Mouse (Mus musculus) cerebellum, adult 2 months (tissue): ENCODE data around the gene N4bp1. TPM values are rescaled to one million over a fixed set of nuclear protein-coding genes. Genes with fewer than 3 reads are reported as not detected.

ENCODE experiments used
- DNase-seq, 2 experiments: peaks; one replicate each; pipeline ENCODE4 v3.0.0; 2021
- H3K27ac ChIP-seq: fragments of 200-500 bp; 2 replicates; pipeline ENCODE4 v1.5.1; 2012; ENCODE audit warnings: low read length, control low read depth, inconsistent platforms; ENCODE audit not compliant: insufficient read depth
- H3K27me3 ChIP-seq: fragments of 200-500 bp; 2 replicates; pipeline ENCODE4 v1.6.1; 2012; ENCODE audit warnings: inconsistent platforms, mild to moderate bottlenecking, low read length, moderate library complexity; ENCODE audit not compliant: control insufficient read depth, insufficient read depth
- H3K4me1 ChIP-seq: fragments of 200-500 bp; 2 replicates; pipeline ENCODE4 v1.6.1; 2011; ENCODE audit warnings: low read length; ENCODE audit not compliant: control insufficient read depth, insufficient read depth
- H3K4me3 ChIP-seq: fragments of 200-500 bp; replicated peaks from 2 replicates; pipeline ENCODE3; 2011; ENCODE audit warnings: mild to moderate bottlenecking, low read depth, low read length, control low read depth; ENCODE audit not compliant: insufficient read depth
- CTCF ChIP-seq: fragments of 200-500 bp; IDR thresholded peaks from 2 replicates; pipeline ENCODE4 v1.5.1; 2011; ENCODE audit warnings: low read depth, mild to moderate bottlenecking, control low read depth, low read length, moderate library complexity, borderline replicate concordance; ENCODE audit not compliant: insufficient read depth
- POLR2A ChIP-seq: fragments of 200-500 bp; IDR thresholded peaks from 2 replicates; pipeline ENCODE4 v1.6.1; 2011; ENCODE audit warnings: low read length, control low read depth, borderline replicate concordance; ENCODE audit not compliant: insufficient read depth
- WGBS: fragments of 180-500 bp; shearing (Covaris S2); methylation state at CpG from one replicate; pipeline ENCODE4 v1.1.7; 2018; 5-methylcytosine and 5-hydroxymethylcytosine counted together
- polyA plus RNA-seq: library from polyadenylated mRNA; depleted of rRNA; stranded (reverse); fragments of >200 nt; gene quantifications from 2 replicates; pipeline ENCODE4 v1.2.3, GENCODE M21; 2012

The N4bp1 gene
- polyA plus RNA-seq, 1 experiment: 20.2 TPM

GRCm38 (mm10) chr8:86808239-86808638, 76.8 kb downstream of the N4bp1 start:
- no peak overlapping the region for H3K27ac ChIP-seq
- peak; percentile 69 for TF ChIP-seq CTCF
- TF ChIP-seq POLR2A: no peak
- H3K4me3 ChIP-seq: no peak overlapping the region
- no peaks in the 10 kb centered on the region for H3K27me3 ChIP-seq
- H3K4me1 ChIP-seq: no peaks in the 10 kb centered on the region
- 55% methylated on average over 5 of the region's 5 CpGs for WGBS
- peak; percentile 27 to 32 for DNase-seq

DNA sequence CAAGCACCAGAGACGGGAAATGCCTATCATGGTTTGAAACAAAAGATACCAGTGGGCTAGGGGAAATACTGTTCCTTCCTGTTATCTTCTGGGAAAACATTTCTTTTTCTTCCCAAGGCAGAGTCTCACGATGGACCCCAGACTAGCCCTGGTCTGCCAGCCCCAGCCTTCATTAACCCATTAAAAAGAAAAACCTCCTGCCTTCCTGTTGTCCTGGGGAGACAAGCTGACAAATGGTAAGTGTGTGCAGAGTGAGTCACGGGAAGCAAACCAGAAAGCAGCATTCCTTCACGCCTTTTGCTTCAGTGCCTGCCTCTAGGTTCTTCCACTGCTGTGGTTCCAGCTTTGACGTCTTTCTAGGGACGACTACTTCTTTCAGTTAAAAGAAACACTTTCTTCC, 83.1 kb downstream of the N4bp1 start:
- no peak for DNase-seq
- Histone ChIP-seq H3K27ac (no peak overlapping the region), H3K4me1 (no peaks in the 10 kb centered on the region), H3K27me3 (no peaks in the 10 kb centered on the region), H3K4me3 (no peak overlapping the region)
- no peak for TF ChIP-seq CTCF
- TF ChIP-seq POLR2A: no peak
- WGBS: 51% methylated on average over 6 of the region's 6 CpGs

DNA sequence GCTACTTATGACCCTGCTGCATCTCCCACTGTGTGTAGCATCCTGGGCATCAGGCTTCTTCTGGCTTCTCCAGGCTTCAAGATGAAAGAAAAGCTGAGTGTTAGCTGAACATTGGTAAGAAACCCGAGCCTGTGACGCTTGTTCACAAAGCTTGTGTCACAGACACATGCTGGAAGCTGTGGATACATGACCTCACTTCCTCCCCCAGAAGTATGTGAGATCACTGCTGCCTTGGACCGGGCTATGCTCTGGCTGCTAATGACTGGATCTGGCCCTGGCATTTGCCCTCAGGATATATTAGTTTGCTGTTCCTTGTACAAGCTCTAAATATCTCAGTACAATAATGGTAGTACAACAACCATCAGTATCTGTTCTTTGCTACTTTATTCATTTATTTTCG, 84.1 kb downstream of the N4bp1 start:
- DNase-seq: no peak
- Histone ChIP-seq H3K4me3 (no peak overlapping the region), H3K27me3 (no peaks in the 10 kb centered on the region), H3K4me1 (no peaks in the 10 kb centered on the region), H3K27ac (no peak overlapping the region)
- TF ChIP-seq POLR2A (no peak), CTCF (no peak)
- WGBS: 68% methylated on average over 4 of the region's 4 CpGs

DNA sequence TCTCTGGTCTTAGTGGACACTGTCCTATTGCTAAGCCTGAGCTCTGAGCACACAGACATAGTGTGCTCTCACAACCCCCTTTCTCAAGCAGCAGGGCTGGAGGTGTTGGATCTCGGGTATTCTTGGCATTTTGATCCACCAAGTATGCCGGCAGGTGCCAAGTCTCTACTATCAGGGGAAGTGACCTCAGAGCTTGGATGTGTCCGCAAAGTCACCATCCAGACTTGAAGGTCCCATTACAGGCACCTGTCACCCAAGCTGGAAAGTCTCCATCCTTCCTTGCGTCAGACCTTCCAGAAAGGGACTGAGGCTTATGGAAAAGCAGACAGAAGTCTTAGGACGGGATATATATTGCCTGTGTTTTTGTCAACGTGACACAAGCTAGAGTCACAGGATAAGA, 86.9 kb downstream of the N4bp1 start:
- Histone ChIP-seq H3K4me1 (no peaks in the 10 kb centered on the region), H3K27me3 (no peaks in the 10 kb centered on the region), H3K4me3 (no peak overlapping the region), H3K27ac (no peak overlapping the region)
- 74% methylated on average over 6 of the region's 6 CpGs for WGBS
- TF ChIP-seq CTCF: no peak
- no peak for TF ChIP-seq POLR2A
- no peak for DNase-seq

GRCm38 (mm10) chr8:86797705-86798104, 87.4 kb downstream of the N4bp1 start:
- H3K4me3 ChIP-seq: no peak overlapping the region
- no peak overlapping the region for H3K27ac ChIP-seq
- DNase-seq: no peak
- TF ChIP-seq CTCF: no peak
- no peak for TF ChIP-seq POLR2A
- 84% methylated on average over 2 of the region's 2 CpGs for WGBS
- no peaks in the 10 kb centered on the region for H3K4me1 ChIP-seq
- H3K27me3 ChIP-seq: no peaks in the 10 kb centered on the region

DNA sequence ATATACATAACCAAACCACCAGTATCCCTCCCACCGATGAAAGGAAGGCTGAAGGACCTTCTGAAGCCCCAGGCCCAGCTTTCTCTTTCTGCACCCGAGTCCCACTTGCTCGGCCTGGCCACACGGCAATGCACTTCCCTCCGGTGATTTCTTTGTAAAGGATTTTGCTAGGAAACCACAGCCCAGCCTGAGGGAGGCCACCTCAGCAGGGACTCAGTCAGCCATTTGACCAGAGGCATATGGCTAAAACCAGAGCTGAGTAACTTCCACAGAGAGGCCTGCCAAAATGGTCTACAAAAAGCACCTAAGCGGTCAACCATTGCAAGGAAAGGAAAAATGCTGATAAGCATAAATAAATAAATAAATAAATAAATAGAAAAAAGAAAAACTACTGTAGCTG, 90.3 kb downstream of the N4bp1 start:
- Histone ChIP-seq H3K27ac (no peak overlapping the region), H3K4me3 (no peak overlapping the region), H3K4me1 (no peaks in the 10 kb centered on the region), H3K27me3 (no peaks in the 10 kb centered on the region)
- TF ChIP-seq POLR2A: no peak
- TF ChIP-seq CTCF: no peak
- 50% methylated on average over 6 of the region's 6 CpGs for WGBS
- no peak for DNase-seq

- DNase-seq: no peak
- Histone ChIP-seq H3K27me3 (no peaks in the 10 kb centered on the region), H3K27ac (no peak overlapping the region), H3K4me1 (no peaks in the 10 kb centered on the region), H3K4me3 (no peak overlapping the region)
- TF ChIP-seq POLR2A: no peak
- TF ChIP-seq CTCF: no peak
- 81% methylated on average over 6 of the region's 6 CpGs for WGBS
These were observed 93.5 kb downstream of the N4bp1 start for GRCm38 (mm10) chr8:86791542-86791941.

DNA sequence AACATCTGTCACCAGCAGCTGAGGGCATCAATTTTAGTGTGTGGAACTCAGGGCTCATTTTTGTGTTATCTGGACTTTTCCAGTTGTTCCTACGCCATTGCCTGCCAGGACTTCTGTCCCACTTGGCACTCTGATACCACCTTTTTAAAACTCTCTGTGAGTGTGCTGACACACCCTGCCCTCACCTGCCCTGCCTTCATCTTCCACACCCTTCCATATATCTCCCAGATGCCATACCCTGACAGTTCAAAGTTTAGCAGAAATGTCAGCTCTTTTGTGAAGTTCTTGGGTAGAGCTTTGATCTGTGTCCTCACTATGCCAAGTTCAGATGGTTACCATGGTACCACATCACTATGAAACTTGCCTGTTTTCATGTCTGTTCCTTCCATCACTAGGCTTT, 95.5 kb downstream of the N4bp1 start:
- Histone ChIP-seq H3K27me3 (no peaks in the 10 kb centered on the region), H3K27ac (no peak overlapping the region), H3K4me3 (no peak overlapping the region), H3K4me1 (no peaks in the 10 kb centered on the region)
- TF ChIP-seq POLR2A (no peak), CTCF (no peak)
- WGBS: 69% methylated on average over 1 of the region's 1 CpGs
- DNase-seq: no peak
